Mouse (Mus musculus): ENCODE measurements around the gene Ciita.

DNA sequence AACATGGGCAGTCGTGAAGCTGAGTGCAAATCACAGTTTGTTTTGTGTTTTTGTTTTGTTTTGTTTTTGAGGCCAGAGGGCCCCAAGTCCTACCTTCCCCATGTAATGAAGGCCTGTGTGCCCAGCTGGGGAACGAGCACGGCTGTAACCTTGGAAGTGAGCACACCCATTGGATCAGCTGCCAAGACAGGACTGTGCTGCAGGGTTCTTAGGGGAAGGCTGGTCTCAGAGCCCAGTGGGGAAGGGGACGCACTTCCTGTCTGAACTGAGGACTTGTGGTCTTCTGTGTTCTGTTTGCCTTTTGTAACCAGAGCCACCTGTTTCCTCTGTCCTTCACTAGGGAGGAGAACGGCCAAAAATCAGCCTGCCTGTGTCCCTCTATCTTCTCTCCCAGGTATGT, 97.7 kb downstream of the Ciita start:
- TF ChIP-seq ZNF384 (IDR thresholded peaks at IDR 0.05; ENCODE audit: low read depth, low read length) (no peak), MXI1 (IDR thresholded peaks at IDR 0.05; ENCODE audit: low read depth, low read length) (no peak), NELFE (IDR thresholded peaks at IDR 0.05; ENCODE audit: low read depth, low read length) (no peak), POLR2A (IDR thresholded peaks at IDR 0.05; ENCODE audit: low read depth, low read length) (no peak), NRF1 (IDR thresholded peaks at IDR 0.05; ENCODE audit: low read depth, low read length) (no peak), EP300 (IDR thresholded peaks at IDR 0.05; ENCODE audit: low read length) (no peak), CTCF (conservative IDR thresholded peaks at IDR 0.05 in 1 of 2, IDR thresholded peaks at IDR 0.05 in 1 of 2; ENCODE audit: low read depth in 2 of 2, low read length in 2 of 2) (no peak), HCFC1 (IDR thresholded peaks at IDR 0.05; ENCODE audit: low read depth, low read length) (no peak), USF1 (IDR thresholded peaks at IDR 0.05; ENCODE audit: low read depth, low read length) (no peak), POLR2AphosphoS2 (IDR thresholded peaks at IDR 0.05; ENCODE audit: low read depth, low read length) (no peak)

Data from CH12.LX (cell line).